Mouse (Mus musculus): ENCODE measurements at regions not wholly inside any gene's neighbourhood (a gene's known extent, or its start where the extent isn't known, plus 50 kb on each side); places are given as distances from the start of the nearest gene placed in this dataset.

GRCm38 (mm10) chr1:76427439-76427838, 881.4 kb downstream of the Slc4a3 start:
- Histone ChIP-seq H3K9me3 (replicated peaks; ENCODE audit: low read length) (no peaks in the 10 kb centered on the region), H3K4me1 (ENCODE audit: control insufficient read depth in 1 of 2, insufficient read depth in 2 of 2) (no peaks in the 10 kb centered on the region), H3K4me3 (replicated peaks in 1 of 3; ENCODE audit: low read depth in 2 of 3, low read length in 2 of 3, poor library complexity in 1 of 3) (no peak overlapping the region), H3K27ac (ENCODE audit: insufficient read depth, low read depth) (no peak overlapping the region), H3K4me2 (ENCODE audit: insufficient read depth, low read depth, poor library complexity, severe bottlenecking) (no peak overlapping the region), H3K27me3 (replicated peaks) (no peaks in the 10 kb centered on the region), H3K9ac (ENCODE audit: insufficient read depth, low read depth) (no peak overlapping the region), H3K79me2 (replicated peaks; ENCODE audit: control insufficient read depth, extremely low read depth, insufficient read depth, poor library complexity, severe bottlenecking) (no peaks in the 10 kb centered on the region), H3K36me3 (replicated peaks in 1 of 2; ENCODE audit: control insufficient read depth in 1 of 2, insufficient read depth in 1 of 2, low read length in 1 of 2) (no peaks in the 10 kb centered on the region)
- TF ChIP-seq NELFE (IDR thresholded peaks at IDR 0.05; ENCODE audit: low read depth, low read length) (no peak), MAFK (IDR thresholded peaks at IDR 0.05; ENCODE audit: insufficient replicate concordance, low read length) (no peak), NRF1 (IDR thresholded peaks at IDR 0.05; ENCODE audit: low read depth, low read length) (no peak), USF1 (IDR thresholded peaks at IDR 0.05; ENCODE audit: low read depth, low read length) (no peak), CHD2 (IDR thresholded peaks at IDR 0.05; ENCODE audit: low read length) (no peak), MAX (IDR thresholded peaks at IDR 0.05; ENCODE audit: low read length) (no peak), UBTF (IDR thresholded peaks at IDR 0.05; ENCODE audit: low read depth, low read length) (no peak), PAX5 (IDR thresholded peaks at IDR 0.05; ENCODE audit: low read length) (no peak), ETS1 (conservative IDR thresholded peaks at IDR 0.05; ENCODE audit: low read depth, low read length) (no peak), ZMIZ1 (IDR thresholded peaks at IDR 0.05; ENCODE audit: low read depth, low read length) (no peak), CHD1 (IDR thresholded peaks at IDR 0.05; ENCODE audit: low read depth, low read length) (no peak), SIN3A (IDR thresholded peaks at IDR 0.05; ENCODE audit: low read length) (no peak), HCFC1 (IDR thresholded peaks at IDR 0.05; ENCODE audit: low read depth, low read length) (no peak)
- DNase-seq (ENCODE audit: extremely low read depth): no peak
- in situ Hi-C loops (cut with MboI; ENCODE audit: low pct_ligation_motif_present, low pct_unique_long_range_greater_than_20kb, low sequenced_read_pairs) (no loop called here), dilution Hi-C loops (cut with MboI; ENCODE audit: extremely low pct_ligation_motif_present, extremely low pct_unique_long_range_greater_than_20kb, low sequenced_read_pairs) (no loop called here)

DNA sequence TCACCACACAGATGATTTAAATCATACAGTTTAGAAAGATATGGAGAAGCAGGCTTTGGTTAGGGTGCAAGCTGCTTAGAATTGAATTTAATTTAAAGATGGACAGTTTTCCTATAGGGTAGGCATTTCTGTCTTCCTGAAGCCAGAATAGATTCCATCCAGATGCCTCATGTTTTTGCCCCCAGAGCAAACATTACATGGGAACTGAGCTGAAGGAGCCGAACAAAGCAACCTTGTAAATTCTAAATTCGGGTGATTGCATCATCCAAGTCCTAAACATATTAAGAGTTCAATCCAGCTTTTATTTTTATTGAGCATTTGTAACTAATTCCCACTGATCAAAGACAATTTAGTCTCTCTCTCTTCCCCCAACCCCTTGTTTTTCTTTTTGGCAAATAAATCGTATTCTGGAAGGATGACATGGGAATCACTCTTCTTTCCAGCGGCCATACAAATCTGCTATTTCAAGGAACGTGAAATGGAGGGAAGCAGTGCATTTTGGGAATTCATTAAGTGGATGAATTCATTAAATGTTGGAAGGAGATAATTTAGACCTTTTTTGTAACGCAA, 884.1 kb downstream of the Slc4a3 start:
- H3K4me2 ChIP-seq (ENCODE audit: insufficient read depth, low read depth, poor library complexity, severe bottlenecking): no peak overlapping the region
- no peaks in the 10 kb centered on the region for H3K79me2 ChIP-seq (replicated peaks; ENCODE audit: control insufficient read depth, extremely low read depth, insufficient read depth, poor library complexity, severe bottlenecking)
- H3K27me3 ChIP-seq (replicated peaks): no peaks in the 10 kb centered on the region
- in situ Hi-C loops (cut with MboI; ENCODE audit: low pct_ligation_motif_present, low pct_unique_long_range_greater_than_20kb, low sequenced_read_pairs) (no loop called here), dilution Hi-C loops (cut with MboI; ENCODE audit: extremely low pct_ligation_motif_present, extremely low pct_unique_long_range_greater_than_20kb, low sequenced_read_pairs) (no loop called here)
- no peak overlapping the region for H3K27ac ChIP-seq (ENCODE audit: insufficient read depth, low read depth)
- H3K9me3 ChIP-seq (replicated peaks; ENCODE audit: low read length): no peaks in the 10 kb centered on the region
- no peaks in the 10 kb centered on the region for H3K36me3 ChIP-seq (replicated peaks in 1 of 2; ENCODE audit: control insufficient read depth in 1 of 2, insufficient read depth in 1 of 2, low read length in 1 of 2)
- H3K9ac ChIP-seq (ENCODE audit: insufficient read depth, low read depth): no peak overlapping the region
- H3K4me1 ChIP-seq (ENCODE audit: control insufficient read depth in 1 of 2, insufficient read depth in 2 of 2): no peaks in the 10 kb centered on the region
- no peak overlapping the region for H3K4me3 ChIP-seq (replicated peaks in 1 of 3; ENCODE audit: low read depth in 2 of 3, low read length in 2 of 3, poor library complexity in 1 of 3)
- no peak for DNase-seq (ENCODE audit: extremely low read depth)
- no peak for TF ChIP-seq CHD2 (IDR thresholded peaks at IDR 0.05; ENCODE audit: low read length)
- TF ChIP-seq CTCF (conservative IDR thresholded peaks at IDR 0.05 in 1 of 2, IDR thresholded peaks at IDR 0.05 in 1 of 2; ENCODE audit: low read depth in 2 of 2, low read length in 2 of 2): no peak
- TF ChIP-seq KAT2A (IDR thresholded peaks at IDR 0.05; ENCODE audit: insufficient replicate concordance, low read length): no peak

Measured in CH12.LX (cell line).